Mouse (Mus musculus) frontal cortex, postnatal 36 days (tissue): ENCODE results near the gene Cfap221.

Source experiments
- DNase-seq, 2 experiments: peaks; one replicate each; pipeline ENCODE4 v3.0.0; 2022; ENCODE audit warnings: low spot score in 2 of 2

Gene Cfap221

DNA sequence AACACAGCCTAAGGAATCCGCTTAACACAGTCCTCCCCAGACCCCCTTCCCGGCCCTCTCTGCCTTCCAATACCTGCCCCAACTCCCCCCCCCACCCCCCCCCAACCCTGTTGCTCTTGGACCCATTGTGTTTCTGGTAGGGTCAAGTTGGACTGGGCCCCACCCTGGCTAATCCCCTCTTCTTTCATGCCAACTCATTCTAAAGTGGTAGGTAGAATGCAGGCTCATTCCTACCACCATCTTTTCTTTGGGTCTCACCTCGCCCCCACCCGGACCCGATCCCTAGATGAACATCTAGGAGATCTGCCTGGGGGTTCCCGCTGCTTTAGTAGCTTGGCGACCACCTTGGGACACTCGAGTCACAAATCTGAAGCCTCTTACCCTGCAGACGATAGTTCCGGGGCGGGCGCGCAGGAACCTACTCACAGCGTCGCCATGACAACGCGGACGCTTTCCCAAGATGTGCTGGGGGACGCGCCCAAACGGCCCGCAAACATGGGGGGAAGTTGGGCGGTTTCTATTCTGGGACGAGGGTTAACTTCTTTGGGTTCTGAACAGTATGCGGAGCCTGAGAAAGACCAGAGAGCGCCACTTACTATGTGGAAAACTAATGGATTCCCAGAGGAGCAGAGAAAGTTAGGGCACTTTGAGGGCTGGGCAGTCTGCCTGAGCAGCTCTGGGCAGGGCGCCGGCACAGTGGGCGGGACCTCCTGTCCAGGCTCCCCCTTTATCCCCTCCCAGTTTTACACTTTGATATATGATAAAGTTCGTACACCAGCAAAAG is at the start of gene Cfap221:
Cfap221 (minus strand) TSS at position 437 of the 784 bp plus-strand sequence.
- DNase-seq, result peak; percentile 51 to 57

DNA sequence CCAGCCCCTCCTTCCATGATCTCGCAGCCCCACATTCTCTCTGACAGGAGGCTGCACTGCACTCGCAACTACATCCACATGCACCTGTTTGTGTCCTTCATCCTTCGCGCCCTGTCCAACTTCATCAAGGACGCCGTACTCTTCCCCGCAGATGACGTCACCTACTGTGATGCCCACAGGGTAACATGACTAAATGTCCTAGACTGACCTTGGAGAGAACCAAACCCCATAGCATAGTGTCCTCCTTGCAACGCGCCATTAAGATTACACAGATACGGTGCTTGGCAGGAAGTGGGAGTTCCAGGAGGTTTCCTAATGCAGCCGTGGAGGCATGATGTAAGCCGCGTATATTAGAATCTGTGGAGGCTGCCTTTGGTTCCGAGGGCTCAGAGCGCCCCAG is 47.5 kb upstream of the Cfap221 start:
- no peak for DNase-seq

DNA sequence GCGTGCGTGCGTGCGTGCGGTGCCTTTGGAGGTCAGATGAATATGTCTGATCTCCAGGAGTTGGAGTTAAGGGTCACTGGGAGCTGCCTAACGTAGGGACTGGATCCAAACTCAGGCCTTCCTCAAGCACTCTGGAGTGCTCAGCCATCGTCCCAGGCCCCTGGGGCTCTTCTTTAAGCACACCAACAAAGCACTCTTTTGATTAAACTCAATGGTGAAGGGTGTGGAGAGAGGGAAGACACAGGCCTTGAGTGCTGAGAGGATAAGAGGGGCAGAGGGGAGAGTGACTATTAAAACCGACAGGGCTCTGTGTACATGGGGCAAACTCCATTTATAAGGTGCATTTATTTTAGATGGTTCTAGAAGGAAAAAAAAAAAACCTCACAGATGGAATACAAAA is 45.4 kb upstream of the Cfap221 start:
- DNase-seq, result no peak

DNA sequence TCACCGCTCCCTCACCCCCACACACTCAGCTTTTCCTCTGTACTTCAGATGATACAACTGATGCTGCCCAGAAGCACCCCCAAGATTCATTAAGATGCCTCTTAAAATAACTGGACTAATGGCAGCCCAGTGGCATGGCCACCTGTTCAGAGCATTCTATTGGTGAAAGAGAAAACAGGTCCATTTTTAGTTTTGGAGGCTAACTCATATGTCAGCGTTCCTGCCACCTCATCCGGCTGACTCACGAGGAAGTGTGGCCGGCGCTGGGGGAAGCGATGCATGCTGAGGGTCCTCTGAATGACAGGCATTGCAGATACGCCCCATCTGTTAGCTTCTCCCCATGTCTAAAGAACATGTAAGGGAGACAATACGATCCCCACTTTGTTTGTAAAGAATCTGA is 41.6 kb upstream of the Cfap221 start:
- DNase-seq, result no peak

DNA sequence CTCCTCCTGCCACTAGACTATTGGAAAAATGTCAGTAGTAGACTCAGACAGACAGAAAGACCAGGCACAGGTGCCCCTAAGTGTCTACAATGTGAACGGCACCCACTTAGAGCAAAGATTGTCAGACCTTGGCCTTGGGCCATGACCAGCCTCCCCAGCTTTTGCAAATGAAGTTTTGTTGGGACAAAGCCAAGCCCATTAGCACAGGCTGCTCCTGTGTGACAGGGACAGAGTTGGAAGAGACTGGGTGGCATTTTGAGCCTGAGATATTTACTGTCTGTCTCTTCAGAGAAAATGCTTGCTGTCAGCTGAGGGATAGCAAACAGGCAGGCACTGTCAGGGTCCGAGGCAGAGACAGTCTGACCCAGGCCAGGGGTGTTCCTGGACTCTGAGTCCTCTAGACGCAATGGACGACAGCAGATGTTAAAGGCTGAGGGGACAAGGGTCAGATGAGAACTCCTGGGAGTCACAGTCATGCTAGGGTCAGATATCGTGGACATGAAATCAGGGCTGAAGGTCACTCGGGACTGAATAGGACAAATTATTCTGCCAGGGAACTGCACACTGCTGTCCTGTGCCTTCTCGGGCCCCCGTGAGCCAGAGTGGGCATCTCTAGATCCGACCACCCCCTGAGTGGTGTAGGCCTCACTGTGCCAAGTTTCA is 40.1 kb upstream of the Cfap221 start:
- no peak for DNase-seq

DNA sequence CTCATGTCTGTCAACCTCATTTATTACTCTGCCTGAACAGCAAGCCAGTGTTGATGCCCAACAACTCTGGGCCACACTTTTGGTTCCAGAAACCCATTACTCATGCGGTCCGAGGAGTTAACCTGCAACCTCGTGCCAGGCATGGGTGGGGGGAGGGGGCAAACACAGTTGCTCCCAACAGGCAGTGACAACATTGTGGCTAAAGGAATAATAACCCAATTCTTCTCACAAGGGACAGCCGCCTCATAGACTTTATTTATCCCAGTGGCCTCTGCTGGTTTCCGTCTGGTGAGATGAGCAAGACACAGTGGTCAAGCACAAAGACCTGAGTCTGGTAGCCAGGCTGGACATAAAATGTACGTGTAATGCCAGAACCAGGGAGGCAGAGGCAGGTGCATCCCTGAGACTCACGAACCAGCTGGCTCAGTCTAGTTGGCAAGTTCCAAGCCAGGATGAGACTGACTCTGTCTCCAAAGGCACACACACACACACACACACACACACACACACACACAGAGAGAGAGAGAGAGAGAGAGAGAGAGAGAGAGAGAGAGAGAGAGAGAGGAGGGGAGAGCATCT is 38.5 kb upstream of the Cfap221 start:
- no peak for DNase-seq

DNA sequence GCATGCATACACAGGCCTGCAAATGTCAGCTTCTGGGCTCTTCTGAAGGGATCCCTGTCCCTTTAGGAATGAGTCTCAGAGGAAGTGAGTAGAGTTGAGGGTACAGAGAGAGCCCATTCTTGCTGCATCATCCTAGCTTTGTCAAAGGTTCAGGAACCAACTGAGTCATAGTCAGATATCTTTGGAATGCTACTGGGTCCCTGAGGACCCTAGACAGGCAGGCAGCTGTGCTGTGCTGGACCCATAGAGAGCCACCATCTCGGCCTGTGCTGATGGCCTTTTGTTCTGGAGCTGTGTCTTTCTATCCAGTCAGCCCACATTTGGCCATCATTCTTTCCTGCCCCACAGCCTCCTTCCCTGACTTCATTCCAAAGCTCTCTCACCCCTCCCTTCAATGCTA is 37.8 kb upstream of the Cfap221 start:
- DNase-seq, result no peak

DNA sequence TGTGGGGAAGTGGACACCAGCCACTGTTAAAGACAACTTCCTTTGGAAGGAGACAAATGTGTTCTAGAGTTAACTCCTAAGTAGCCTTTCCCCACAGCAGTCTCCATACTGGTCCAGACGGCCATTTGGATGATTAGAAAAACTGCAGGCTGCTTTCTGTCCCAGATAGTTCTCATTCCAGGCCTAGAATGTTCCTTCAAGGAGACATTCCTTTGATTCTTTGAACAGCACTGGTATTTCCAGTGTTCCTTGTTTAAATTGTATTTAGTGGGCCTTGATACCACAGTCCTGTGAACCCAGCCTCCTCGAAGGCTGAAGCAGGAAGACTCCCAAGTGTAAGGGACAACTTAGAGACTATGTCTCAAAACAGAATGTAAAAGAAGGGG is 36.4 kb upstream of the Cfap221 start:
- no peak for DNase-seq

DNA sequence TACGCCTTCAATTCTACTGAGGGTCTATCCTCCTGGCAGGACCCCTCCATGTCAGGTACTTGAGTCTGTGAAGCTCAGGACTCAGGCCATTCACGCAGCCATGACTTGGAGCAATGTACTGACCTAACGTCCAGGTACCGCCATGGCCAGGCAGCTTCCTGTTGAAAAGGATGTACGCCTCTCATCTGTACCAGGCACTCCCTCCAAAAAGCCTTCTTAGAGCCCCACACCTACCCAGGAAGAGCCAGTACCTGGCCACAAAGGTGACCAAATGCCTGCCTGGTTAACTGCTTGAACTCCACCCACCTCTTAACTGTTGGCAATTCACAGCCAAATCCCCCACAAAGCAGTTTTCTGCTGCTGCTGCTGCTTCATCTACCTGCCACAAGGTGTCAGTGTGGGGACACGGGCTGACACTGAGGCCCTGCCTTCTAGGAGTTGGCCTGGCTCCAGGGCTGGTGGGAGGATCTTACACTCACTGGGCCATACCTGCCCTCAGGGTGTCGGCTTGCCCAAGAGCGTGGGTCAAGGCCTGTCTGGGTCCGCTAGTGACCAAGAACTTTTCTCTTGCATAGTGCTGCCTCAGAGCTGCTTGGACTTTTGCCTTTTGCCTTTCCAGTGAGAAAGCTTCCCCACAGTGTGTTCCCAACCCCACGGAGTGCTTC is 35.9 kb upstream of the Cfap221 start:
- DNase-seq, result peak; percentile 67 to 69

DNA sequence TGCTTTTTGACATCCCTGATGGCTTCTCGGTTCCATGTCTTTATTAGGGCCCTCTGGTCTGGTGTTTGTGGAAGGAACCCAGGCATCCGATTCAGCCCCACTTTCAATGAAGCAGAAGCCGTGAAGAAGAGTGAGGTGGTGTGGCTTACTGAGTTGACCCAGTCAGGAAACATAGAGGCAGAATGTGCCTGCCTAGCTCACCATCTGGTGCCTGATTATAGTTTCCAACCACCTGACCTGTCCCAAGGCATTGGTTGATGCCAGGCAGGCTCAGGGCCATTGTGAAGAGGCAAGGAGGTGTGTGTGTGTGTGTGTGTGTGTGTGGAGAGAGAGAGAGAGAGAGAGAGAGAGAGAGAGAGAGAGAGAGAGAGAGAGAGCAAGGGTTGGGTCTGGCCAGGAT is 33.4 kb upstream of the Cfap221 start:
- DNase-seq, result no peak

DNA sequence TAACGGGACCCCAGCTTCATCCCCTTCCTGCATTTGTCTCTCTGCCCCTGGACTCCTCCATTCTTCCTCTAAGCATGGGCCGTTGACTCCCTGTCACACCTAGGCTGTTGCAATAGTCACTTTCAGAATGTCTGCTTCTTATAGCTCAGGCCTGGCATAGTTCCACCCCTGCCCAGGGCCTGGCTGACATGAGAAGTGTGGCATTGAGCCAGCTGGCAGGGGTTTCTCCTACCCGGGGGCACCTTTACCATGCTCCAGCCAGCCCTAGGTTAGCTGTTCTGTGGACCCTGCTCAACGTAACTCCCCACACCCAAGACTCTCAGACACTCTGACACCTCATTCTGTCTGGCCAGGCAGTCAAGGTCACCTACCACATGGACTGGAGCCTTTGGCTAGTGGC is 30.7 kb upstream of the Cfap221 start:
- no peak for DNase-seq

DNA sequence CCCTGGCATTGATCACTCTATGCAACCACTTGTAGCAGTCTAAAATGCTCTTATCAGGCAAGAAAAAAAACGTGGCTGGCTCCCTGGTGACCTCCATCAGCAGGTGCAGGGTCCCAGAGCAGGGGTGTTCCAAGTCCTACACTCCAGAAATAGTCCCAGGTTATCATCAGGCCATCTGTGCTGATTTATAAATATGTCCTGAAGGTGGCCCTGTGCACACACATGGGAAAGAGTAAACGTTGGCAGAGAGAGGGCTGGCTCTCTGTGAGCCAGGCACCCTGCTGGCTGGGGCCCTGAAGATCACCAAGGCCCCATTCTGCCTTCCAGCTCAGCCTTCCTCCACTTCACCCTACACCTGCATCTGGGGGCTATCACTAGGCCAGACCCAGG is 28.0 kb upstream of the Cfap221 start:
- no peak for DNase-seq

DNA sequence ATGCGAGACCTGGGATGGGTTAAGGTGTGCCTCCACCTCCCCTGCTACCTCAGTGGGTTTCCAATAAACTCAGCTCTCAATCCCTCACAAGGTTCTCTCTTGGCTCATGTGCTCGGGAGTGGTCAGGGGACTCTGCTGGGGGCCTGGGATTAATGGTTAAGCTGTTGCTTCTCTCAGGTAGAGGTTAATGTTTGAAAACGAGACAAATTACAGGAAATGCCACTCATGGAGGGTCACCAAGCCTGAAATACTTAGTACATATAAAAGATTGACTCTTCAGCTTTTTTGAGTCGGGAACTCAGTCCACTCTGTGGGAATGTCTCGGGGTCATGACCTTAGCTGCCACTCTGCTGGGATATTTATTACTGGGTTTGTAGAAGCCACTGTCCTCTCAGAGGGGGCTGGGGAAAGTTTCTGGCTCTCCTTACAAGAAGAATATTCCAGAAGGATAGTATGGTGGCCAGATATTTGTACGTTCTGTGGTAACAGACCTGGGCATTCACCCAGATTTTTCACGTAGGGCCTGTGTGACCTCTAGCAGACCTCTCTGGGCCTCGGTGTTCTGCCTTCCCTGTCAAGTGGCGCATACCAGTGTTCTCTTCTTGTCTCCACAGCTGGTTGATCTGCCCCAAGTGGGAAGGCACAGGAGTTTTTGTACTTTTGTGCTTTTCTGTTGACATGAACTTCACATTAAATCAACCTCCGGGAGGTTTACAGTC is 27.5 kb upstream of the Cfap221 start:
- DNase-seq, result no peak

DNA sequence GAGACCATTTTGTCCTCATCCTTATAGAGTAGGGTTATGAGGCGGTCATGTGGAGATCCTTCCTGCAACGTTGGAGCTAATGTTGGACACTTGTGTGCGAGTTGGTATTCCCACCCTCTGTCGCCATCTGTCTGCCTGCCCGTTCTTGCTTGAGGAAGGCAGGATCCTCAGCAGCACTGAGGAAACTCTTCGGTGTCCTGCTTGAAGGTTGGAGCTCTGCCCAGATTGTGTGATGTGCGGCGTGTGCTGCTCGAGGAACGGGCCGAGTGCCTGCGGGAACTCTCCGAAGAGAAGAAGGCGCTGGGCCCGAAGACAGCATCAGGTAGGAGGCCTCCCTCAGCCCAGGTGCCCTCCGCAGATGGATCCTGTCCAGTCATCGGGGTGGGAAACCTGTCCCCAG is 24.9 kb upstream of the Cfap221 start:
- peak in 1 of 2 experiments; percentile 52 for DNase-seq

DNA sequence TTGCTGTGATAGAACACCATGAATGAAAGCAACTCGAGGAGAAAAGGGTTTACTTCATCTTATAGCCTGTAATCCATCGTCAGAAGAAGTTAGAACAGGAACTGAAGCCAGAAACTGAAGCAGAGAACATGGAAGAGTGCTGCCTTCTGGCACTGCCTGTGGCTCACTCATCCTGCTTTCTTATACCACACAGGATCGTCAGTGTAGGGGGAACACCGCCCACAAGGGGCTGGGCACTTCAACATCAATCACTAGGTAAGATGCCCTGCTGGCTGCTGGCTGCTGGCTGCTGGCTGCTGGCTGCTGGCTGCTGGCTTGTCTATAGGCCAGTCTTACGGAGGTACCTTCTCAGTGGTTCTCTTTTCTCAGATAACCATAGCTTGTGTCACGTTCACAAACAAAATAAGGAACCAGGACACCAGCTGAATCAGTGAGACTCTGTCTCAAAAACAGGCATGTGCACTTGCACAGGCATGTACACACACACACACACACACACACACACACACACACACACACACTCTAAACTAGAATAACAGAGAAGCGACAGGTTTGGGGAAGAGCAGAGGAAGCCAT is 23.4 kb upstream of the Cfap221 start:
- no peak for DNase-seq

DNA sequence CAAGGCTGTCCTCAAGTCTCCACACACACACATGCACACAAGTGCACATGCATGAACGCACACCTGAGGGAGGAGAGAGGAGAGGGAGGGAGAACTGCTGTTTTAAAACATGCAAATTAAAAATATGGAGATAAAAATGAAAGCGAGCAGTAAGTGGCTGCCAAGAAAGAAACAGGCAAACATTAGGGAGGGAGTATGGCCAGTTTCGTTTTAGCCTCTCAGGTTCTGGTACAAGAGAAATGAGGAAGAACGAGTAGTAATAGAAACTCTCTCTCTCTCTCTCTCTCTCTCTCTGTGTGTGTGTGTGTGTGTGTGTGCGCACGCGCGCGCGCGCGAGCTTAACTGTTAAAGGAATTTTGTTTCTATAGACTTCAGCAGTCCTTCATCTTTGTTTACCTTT is 22.4 kb upstream of the Cfap221 start:
- no peak for DNase-seq

DNA sequence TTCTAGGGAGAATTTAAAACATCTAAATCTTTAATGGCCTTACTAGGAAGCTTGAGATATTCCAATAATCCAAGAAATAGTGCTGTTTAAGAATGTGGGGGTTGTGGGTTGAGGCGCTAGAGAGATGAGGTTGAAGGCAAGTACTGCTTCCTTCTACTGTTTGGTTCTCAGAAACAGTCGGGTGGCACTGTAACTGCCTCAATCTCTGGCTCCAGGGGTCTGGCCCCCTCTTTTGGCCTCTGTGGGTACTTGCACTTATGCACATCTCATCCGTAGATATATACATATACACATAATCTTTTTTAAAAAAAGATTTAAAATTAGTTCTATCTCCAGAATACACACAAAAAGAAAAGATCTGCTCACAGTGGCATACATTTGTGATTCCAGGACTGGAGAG is 21.9 kb upstream of the Cfap221 start:
- DNase-seq, result no peak

DNA sequence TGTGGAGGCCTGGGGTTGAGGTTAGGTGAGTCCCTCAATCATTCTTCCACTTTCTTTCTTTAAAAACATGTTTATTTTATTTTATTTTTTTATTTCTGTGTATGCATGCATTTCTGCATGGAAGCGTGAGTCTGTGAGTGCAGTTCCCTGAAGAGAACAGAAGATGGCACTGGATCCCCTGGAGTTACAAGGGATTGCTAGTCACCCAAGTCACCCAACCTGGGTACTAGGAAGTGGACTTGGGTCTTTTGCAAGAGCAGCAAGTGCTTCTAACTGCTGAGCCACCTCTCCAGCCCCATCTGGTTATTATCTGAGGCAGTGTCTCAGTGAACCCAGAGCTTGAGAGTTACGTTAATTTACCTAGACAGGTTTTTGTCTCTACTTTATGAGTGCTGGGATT is 19.2 kb upstream of the Cfap221 start:
- no peak for DNase-seq

DNA sequence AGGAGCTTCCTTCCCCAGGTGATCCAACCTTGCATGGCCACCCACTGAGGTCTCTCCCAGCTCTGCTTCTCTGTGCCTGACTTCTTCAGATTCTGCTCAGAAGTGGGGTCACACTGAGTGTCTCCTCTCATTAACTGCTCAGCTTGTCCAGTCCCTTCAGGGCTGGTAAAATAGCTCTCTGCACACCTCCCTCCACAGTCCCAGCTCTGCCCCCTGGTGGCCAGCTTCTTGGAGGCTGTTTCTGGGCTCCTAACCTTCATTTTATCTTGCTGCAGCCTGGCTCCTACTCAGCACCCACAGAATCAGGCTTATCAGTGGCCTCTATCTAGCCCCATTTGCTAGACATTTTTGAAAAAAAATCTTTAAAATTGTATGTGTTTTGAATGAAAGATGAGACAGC is 16.1 kb upstream of the Cfap221 start:
- DNase-seq, result peak; percentile 62 to 72

DNA sequence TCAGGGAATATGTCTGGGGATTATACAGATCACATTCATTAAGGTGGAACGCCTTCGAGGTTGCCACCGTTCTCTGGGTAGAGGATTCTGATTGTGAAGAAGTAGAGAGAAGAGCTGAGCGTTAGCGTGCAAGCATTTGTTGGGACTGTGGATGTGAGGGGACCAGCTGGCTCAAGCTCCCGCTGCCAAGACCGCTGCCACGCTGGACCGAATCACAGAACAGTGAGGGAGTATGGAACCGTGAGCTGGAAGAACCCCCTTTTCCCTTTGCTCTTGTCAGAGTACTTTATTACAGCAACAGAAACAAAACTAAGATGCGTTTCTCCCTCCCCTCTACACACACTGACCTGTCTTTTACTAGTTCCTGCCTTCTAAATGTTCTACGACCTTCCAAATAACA is 15.6 kb upstream of the Cfap221 start:
- DNase-seq, result no peak

DNA sequence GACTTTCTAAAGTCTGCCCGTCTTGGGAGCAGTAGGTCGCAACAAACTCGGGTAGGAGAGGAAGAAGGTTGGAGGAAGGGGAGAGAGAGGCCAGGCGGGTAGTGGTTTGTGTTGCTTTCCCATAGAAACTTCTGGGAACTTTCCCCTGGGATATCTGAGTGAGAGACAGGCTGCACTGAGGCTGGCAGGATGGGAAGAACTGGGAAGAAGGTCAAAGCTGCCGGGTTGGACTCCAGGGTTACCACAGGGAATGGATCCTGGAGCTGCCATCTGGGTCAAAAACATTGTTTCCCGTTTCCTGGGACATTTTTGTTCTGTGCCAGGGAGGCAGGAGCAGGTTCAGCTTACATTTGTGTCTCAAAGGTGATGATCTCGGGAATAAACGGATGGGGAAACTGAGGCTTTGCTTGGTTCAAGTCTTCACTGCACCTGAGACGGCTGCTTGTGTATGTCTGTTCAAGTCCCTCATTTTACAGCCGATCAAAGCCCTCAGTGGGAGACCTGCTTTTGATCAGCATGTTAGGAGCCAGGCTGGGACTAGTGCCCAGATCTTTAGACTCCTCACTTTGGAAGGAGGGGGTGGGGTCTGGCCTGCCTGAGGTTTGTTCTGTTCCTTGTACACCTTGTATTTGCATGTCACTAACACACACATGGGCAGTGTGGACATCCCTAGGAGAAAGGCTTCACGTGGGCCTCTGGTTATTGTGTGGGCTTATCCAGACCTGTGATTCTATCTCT is 11.0 kb upstream of the Cfap221 start:
- DNase-seq, result no peak
